Mouse (Mus musculus) retina, embryonic 14.5 days (tissue): ENCODE measurements around the gene Jakmip3.
A peak's percentile ranks its signal among the peaks of the same experiment; 100 is the strongest.

Experiments used
- DNase-seq: peaks from one replicate; pipeline ENCODE4 v3.0.0-alpha.2; 2015; ENCODE audit warnings: low spot score

Gene Jakmip3

GRCm38 (mm10) chr7:139096399-139096798, 155.9 kb downstream of the Jakmip3 start:
- no peak for DNase-seq

DNA sequence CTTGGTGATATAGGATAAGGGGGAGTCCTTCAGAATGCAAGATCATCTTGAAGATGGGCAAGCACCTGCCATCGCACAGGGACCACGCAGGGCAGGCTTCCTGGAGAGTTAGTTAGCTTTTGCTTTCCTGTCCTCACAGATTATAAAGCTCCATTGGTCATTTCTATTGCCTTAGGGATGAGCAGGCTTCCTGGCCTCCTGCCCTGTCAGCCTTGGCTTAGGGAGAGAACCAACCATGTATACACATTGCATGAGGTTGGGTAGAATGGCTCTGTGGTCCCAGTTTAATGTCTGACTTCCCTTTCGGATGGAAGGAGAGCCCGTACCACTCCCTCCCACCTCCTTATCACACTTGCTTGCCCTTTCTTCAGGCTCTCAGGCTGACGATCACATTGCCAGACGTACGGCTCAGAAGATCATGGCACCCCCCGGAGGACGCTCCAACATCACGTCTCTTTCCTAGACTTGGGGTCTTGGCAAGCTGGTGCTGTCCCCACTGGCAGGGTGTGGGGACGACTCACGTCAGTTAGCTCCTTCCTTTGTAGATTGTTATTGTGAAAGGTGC, 160.1 kb downstream of the Jakmip3 start:
- no peak for DNase-seq

DNA sequence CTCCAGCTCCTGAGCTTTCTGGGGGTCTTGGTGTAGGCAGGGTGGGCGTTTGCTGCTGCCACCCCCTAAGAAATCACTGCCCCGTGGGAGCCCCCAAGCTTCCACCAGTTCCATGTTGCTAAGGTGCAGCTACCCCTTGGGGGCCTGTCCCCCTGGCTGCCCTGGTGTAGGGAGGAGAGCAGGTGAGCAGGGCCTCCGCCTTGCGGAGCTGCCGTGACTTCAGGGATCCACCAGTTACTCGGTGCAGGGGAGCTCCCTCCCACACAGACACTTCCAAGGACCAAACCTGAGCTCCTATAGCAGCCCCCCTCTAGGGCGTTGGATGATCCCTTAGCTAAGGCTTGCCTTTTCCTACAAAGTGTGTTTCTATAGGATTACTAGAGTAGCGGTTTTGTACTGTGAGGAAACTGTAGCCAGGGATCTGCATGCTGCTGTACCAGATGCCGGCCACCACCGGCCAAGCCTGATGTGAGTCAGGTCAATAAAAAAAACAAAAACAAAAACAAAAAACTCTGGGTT, 160.8 kb downstream of the Jakmip3 start:
- no peak for DNase-seq

DNA sequence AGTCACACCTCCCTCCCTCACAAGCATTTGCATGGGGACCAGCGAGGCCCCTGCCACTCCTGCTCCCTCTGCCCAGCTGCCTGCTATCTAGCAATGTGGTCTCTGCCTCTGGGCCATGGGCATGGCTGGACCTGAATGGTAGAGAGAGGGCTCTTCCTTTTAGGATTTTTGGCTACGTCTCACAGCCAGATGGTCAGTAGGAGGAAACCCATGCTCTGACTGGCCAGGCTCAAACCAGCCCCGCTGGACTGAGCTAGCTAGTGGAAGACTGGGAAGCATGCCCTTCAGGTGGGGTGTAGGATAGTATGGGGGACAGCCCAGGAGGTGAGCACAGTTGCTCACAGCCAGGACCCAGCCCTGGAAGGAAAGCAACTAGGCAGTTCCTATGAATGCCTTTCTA, 161.3 kb downstream of the Jakmip3 start:
- no peak for DNase-seq

- DNase-seq = peak; percentile 71
Measured at GRCm38 (mm10) chr7:139103960-139104381, 163.4 kb downstream of the Jakmip3 start.

GRCm38 (mm10) chr7:139105076-139105475, 164.5 kb downstream of the Jakmip3 start:
- no peak for DNase-seq

GRCm38 (mm10) chr7:139105705-139106104, 165.2 kb downstream of the Jakmip3 start:
- no peak for DNase-seq

- DNase-seq = no peak
Measured at GRCm38 (mm10) chr7:139107908-139108650, 167.5 kb downstream of the Jakmip3 start.

DNA sequence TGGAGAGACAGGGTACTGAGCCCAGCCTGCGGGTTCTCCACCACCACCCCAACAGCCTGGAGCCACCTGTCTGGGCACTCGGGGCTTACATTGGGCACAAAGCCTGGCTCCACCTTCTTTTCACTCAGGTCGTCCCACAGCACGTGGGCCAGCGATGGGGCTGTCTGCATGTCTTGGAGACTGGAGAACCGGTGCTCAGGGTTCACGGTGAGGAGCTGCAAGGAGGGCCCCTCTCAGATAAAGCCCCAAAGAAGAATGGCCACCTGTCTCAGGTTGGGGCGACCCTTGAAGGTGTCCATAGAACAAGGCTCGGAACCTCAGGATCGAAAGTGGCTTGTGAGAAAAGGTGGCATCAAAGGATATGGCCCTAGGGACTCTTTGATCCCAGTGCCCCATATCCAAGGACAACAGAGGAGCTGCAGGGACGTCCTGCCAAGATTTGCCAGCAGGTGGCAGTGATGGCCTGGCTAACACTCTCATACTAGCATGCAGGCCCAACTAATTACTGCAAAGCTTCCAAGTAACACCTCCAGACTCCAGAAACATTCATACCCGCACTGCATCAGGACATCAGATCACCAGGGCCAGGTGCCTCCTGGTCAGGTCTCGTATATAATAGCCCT, 178.7 kb downstream of the Jakmip3 start:
- peak; percentile 95 for DNase-seq

DNA sequence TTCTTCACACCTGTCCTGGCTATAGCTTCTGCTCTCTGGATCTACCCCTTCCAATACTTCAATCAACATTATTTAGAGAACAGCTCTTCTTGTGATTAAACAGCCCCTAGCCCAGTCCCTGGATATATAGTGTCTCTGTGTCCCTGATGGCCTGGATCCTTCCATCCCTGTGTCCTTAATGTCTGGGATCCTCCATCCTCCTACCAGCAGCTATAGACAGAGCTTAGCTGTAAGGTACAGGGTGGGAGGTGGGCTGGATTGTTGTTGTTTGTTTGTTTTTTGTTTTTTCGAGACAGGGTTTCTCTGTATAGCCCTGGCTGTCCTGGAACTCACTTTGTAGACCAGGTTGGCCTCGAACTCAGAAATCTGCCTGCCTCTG, 179.2 kb downstream of the Jakmip3 start:
- no peak for DNase-seq

- DNase-seq = no peak
Measured at GRCm38 (mm10) chr7:139125881-139126280, 185.4 kb downstream of the Jakmip3 start.

- no peak for DNase-seq
Measured at GRCm38 (mm10) chr7:139126549-139126948, 186.0 kb downstream of the Jakmip3 start.

- DNase-seq = no peak
Measured at GRCm38 (mm10) chr7:139128994-139129393, 188.5 kb downstream of the Jakmip3 start.

GRCm38 (mm10) chr7:139130361-139130760, 189.8 kb downstream of the Jakmip3 start:
- DNase-seq = no peak

GRCm38 (mm10) chr7:139131538-139131937, 191.0 kb downstream of the Jakmip3 start:
- DNase-seq = no peak

DNA sequence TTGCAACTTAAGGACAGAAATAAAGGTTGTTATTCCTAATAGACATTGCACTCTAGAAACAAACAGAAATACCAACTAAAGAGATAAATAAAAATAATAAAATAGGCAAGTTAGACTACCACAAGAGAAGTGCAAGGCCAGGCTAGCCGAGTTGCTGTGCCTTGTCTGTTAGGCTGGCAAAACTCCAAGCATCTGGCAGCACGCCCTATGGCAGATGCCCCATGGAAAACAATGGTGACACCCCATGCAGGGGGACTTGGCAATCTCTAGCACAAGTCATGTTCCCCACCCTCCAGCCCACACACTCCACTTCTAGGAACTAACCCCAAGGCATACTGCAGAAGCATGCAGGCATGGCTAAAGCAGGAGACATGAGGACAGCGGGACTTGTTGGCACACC, 192.9 kb downstream of the Jakmip3 start:
- DNase-seq = no peak
